ENCODE assay signal across 21 mouse cellular contexts in genomic region chr6:144010285-144010684, GRCm38 (mm10).
DNase-seq lines count a peak whose midpoint lies in the region; TF ChIP-seq lines count a peak whose summit lies in the region.
"Had no signal": no experiment of that assay in that cellular context is flagged by ENCODE, and none has a peak within 500 bp of the region (broad histone marks: within the 10 kb centered on the region; RNA-seq: fewer than 3 reads in every experiment).

No protein-coding gene starts in this region.

- no peak overlapping the region for H3K4me2 ChIP-seq in CH12.LX (ENCODE audit: insufficient read depth, low read depth, poor library complexity, severe bottlenecking)
- H3K4me2 ChIP-seq: embryonic facial prominence, embryonic 12.5 days; forebrain, embryonic 13.5 days; forebrain, embryonic 15.5 days had no signal

- H3K9ac ChIP-seq in CH12.LX (ENCODE audit: insufficient read depth, low read depth): no peak overlapping the region
- H3K9ac ChIP-seq: embryonic facial prominence, embryonic 12.5 days; forebrain, embryonic 13.5 days; forebrain, embryonic 15.5 days; forebrain, postnatal 0 days had no signal

- dilution Hi-C loops in CH12.LX (cut with MboI; ENCODE audit: extremely low pct_ligation_motif_present, extremely low pct_unique_long_range_greater_than_20kb, low sequenced_read_pairs): no loop called here

- TF ChIP-seq CTCF in CH12.LX (conservative IDR thresholded peaks at IDR 0.05 in 1 of 2, IDR thresholded peaks at IDR 0.05 in 1 of 2; ENCODE audit: low read depth in 2 of 2, low read length in 2 of 2): no peak

- no peaks in the 10 kb centered on the region for H3K9me3 ChIP-seq in CH12.LX (replicated peaks; ENCODE audit: low read length)
- H3K9me3 ChIP-seq: embryonic facial prominence, embryonic 10.5 days; embryonic facial prominence, embryonic 12.5 days; forebrain, embryonic 13.5 days; forebrain, embryonic 15.5 days had no signal

- no peak overlapping the region for H3K4me3 ChIP-seq in CH12.LX (replicated peaks in 1 of 3; ENCODE audit: low read depth in 2 of 3, low read length in 2 of 3, poor library complexity in 1 of 3)
- H3K4me3 ChIP-seq: embryonic facial prominence, embryonic 10.5 days; embryonic facial prominence, embryonic 12.5 days; forebrain, embryonic 13.5 days; forebrain, embryonic 15.5 days had no signal

- intact Hi-C loops in heart, postnatal 14 days (cut with DNase I): no loop called here

- DNase-seq in heart, adult 11 months: peak; percentile 22
- DNase-seq in heart, postnatal 14 days: no peak
- DNase-seq in CH12.LX (ENCODE audit: extremely low read depth) (no peak), NIH3T3 (ENCODE audit: low read depth) (peak; percentile 56)
- DNase-seq in thymus, postnatal 25 days: no peak
- DNase-seq in cerebellum, adult 11 months: no peak
- DNase-seq: adrenal gland, adult 2 months; adrenal gland, postnatal 10 days; adrenal gland, postnatal 25 days; B cell, adult 2 months; cerebellum, adult 11-12 months; cerebellum, adult 2 months; cerebellum, adult 9-10 months; cerebellum, postnatal 10 days; cerebellum, postnatal 25 days; forebrain, postnatal 0 days had no signal

- no peak for TF ChIP-seq POLR2A in CH12.LX (IDR thresholded peaks at IDR 0.05; ENCODE audit: low read depth, low read length)

- no peaks in the 10 kb centered on the region for H3K4me1 ChIP-seq in CH12.LX (ENCODE audit: control insufficient read depth in 1 of 2, insufficient read depth in 2 of 2)
- H3K4me1 ChIP-seq: embryonic facial prominence, embryonic 10.5 days; embryonic facial prominence, embryonic 12.5 days; forebrain, embryonic 13.5 days; forebrain, embryonic 15.5 days had no signal

- no peaks in the 10 kb centered on the region for H3K79me2 ChIP-seq in CH12.LX (replicated peaks; ENCODE audit: control insufficient read depth, extremely low read depth, insufficient read depth, poor library complexity, severe bottlenecking)

- H3K27me3 ChIP-seq in CH12.LX (replicated peaks): no peaks in the 10 kb centered on the region
- H3K27me3 ChIP-seq: embryonic facial prominence, embryonic 12.5 days; forebrain, embryonic 13.5 days; forebrain, embryonic 15.5 days had no signal

- TF ChIP-seq RAD21 in CH12.LX (IDR thresholded peaks at IDR 0.05; ENCODE audit: low read depth, low read length): no peak

- H3K27ac ChIP-seq in CH12.LX (ENCODE audit: insufficient read depth, low read depth): no peak overlapping the region
- H3K27ac ChIP-seq: embryonic facial prominence, embryonic 10.5 days; embryonic facial prominence, embryonic 12.5 days; forebrain, embryonic 13.5 days; forebrain, embryonic 15.5 days had no signal

- no peak for TF ChIP-seq EP300 in CH12.LX (IDR thresholded peaks at IDR 0.05; ENCODE audit: low read length)

- H3K36me3 ChIP-seq in CH12.LX (replicated peaks in 1 of 2; ENCODE audit: control insufficient read depth in 1 of 2, insufficient read depth in 1 of 2, low read length in 1 of 2): no peaks in the 10 kb centered on the region
- H3K36me3 ChIP-seq: embryonic facial prominence, embryonic 12.5 days; G1E had no signal

- in situ Hi-C loops in CH12.LX (cut with MboI; ENCODE audit: low pct_ligation_motif_present, low pct_unique_long_range_greater_than_20kb, low sequenced_read_pairs): no loop called here

TF ChIP-seq in CH12.LX, 34 proteins besides CTCF, POLR2A, EP300 and RAD21:
- no peak for TF ChIP-seq RCOR1 (conservative IDR thresholded peaks at IDR 0.05; ENCODE audit: low read depth, low read length)
- TF ChIP-seq MAFK (IDR thresholded peaks at IDR 0.05; ENCODE audit: insufficient replicate concordance, low read length): 0 out of 2 replicates have a peak, but pooled peaks have one; percentile 13

Comparison
In these comparisons a context has a peak if more than half of its experiments do, and no peak if none do; other contexts are left out.
1. DNase-seq: peak in heart, adult 11 months (single experiment) and NIH3T3 (single experiment); none in heart, postnatal 14 days (0 of 2), CH12.LX (single experiment), thymus, postnatal 25 days (single experiment) and cerebellum, adult 11 months (single experiment).